Mouse (Mus musculus) testis, adult 2 months (tissue): ENCODE data around the gene Ctns. TPM values are rescaled to one million over a fixed set of nuclear protein-coding genes. Genes with fewer than 3 reads are reported as not detected.

Experiments used
- H3K27ac ChIP-seq: fragments of 200-500 bp; 2 replicates; pipeline ENCODE4 v1.5.1; 2012; ENCODE audit warnings: low read depth, low read length; ENCODE audit not compliant: control insufficient read depth, insufficient read depth
- H3K27me3 ChIP-seq: fragments of 200-500 bp; 2 replicates; pipeline ENCODE4 v1.6.1; 2012; ENCODE audit warnings: mild to moderate bottlenecking, low read length, moderate library complexity; ENCODE audit not compliant: control insufficient read depth, insufficient read depth
- H3K36me3 ChIP-seq: fragments of 200-500 bp; 2 replicates; pipeline ENCODE4 v1.6.1; 2012; ENCODE audit warnings: mild to moderate bottlenecking, low read length; ENCODE audit not compliant: control insufficient read depth, insufficient read depth
- H3K4me1 ChIP-seq: fragments of 200-500 bp; 2 replicates; pipeline ENCODE4 v1.6.1; 2012; ENCODE audit warnings: low read length; ENCODE audit not compliant: control insufficient read depth, insufficient read depth
- H3K4me3 ChIP-seq: fragments of 200-500 bp; 2 replicates; pipeline ENCODE4 v1.5.1; 2012; ENCODE audit warnings: low read depth, mild to moderate bottlenecking, low read length, moderate library complexity, mixed read lengths; ENCODE audit not compliant: control insufficient read depth
- CTCF ChIP-seq: fragments of 200-500 bp; IDR thresholded peaks from 2 replicates; pipeline ENCODE4 v1.5.1; 2012; ENCODE audit warnings: low read depth, mild to moderate bottlenecking, inconsistent platforms, low read length, moderate library complexity; ENCODE audit not compliant: control insufficient read depth, insufficient read depth, insufficient replicate concordance
- POLR2A ChIP-seq: fragments of 200-500 bp; IDR thresholded peaks from 2 replicates; pipeline ENCODE4 v1.6.1; 2012; ENCODE audit warnings: low read depth, mild to moderate bottlenecking, inconsistent platforms, low read length, moderate library complexity; ENCODE audit not compliant: control insufficient read depth
- polyA plus RNA-seq: library from polyadenylated mRNA; depleted of rRNA; stranded (reverse); fragments of >200 nt; gene quantifications from 2 replicates; pipeline ENCODE4 v1.2.3, GENCODE M21; 2012

The Ctns gene
- polyA plus RNA-seq, 1 experiment, result 17.8 TPM

DNA sequence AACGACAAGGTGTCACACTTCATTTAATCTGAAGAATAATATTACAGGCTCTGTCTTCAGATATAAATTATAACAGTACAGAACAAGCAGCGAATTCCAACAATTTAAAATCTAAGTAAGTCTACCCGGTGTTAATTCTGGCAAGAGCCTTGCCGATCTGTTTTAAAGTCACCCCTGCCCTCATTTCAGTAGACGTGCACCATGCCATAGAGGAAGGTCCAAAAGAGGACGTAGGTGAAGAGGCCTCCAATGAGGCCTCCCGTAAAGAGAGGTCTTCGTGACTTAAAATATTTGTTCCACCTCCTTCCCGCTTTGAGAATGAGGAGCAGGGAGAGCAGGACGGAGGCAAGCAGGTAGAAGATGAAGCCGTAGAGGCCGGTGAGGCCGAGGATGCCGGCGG lies 22.7 kb downstream of the Ctns start:
- TF ChIP-seq POLR2A, result no peak
- no peak for TF ChIP-seq CTCF
- H3K36me3 ChIP-seq, result no peaks in the 10 kb centered on the region
- no peaks in the 10 kb centered on the region for H3K27me3 ChIP-seq
- peak overlapping the region; percentile 95 for H3K4me3 ChIP-seq
- H3K4me1 ChIP-seq, result peaks cover 6% of the 10 kb centered on the region
- no peak overlapping the region; the same call in 1 of the 2 replicates for H3K27ac ChIP-seq

DNA sequence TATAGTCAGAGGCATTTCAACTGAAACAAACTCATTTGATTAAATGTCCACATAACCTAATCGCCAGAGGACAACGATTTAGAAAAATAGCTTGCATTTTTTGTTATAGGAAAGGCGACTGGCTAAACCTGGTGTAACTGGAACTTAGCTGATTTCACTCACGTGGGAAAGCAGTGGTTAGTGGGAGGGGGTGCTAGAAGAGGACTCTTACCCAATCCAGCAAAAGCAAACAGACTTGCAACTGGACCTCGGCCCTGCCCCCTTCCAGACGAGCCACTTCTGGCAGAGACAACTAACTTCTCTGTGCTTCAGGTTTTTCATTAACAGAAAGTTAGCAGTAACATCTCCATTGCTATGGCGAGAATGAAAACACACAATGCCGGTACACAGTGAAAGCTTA lies 23.2 kb downstream of the Ctns start:
- no peak overlapping the region for H3K4me3 ChIP-seq
- TF ChIP-seq POLR2A (no peak), CTCF (no peak)
- H3K36me3 ChIP-seq, result no peaks in the 10 kb centered on the region
- H3K27me3 ChIP-seq, result no peaks in the 10 kb centered on the region
- no peak overlapping the region for H3K27ac ChIP-seq
- peaks cover 6% of the 10 kb centered on the region for H3K4me1 ChIP-seq

DNA sequence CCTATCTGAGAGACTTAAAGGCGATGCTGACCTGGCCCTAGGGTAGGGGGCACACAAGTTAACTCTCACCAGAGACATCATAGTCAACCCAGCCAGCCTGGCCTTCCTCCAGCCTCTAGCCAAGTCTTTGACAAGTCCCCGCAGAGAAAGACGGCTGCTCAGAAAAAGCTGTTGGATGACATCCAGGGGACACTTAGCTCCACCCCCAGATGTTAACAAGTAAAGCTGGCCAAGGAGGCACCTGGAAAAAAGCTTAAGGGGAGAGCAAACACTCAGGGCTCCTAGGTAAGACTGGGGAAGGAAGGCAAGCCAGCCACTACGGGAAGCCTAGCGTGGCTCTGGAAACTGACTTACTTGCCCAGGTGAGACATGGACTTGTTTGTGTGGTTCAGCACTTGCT lies 26.7 kb downstream of the Ctns start:
- no peak overlapping the region for H3K27ac ChIP-seq
- H3K36me3 ChIP-seq, result no peaks in the 10 kb centered on the region
- TF ChIP-seq CTCF (no peak), POLR2A (no peak)
- H3K4me1 ChIP-seq, result no peaks in the 10 kb centered on the region; the same call in 1 of the 2 replicates
- H3K27me3 ChIP-seq, result no peaks in the 10 kb centered on the region
- no peak overlapping the region for H3K4me3 ChIP-seq

DNA sequence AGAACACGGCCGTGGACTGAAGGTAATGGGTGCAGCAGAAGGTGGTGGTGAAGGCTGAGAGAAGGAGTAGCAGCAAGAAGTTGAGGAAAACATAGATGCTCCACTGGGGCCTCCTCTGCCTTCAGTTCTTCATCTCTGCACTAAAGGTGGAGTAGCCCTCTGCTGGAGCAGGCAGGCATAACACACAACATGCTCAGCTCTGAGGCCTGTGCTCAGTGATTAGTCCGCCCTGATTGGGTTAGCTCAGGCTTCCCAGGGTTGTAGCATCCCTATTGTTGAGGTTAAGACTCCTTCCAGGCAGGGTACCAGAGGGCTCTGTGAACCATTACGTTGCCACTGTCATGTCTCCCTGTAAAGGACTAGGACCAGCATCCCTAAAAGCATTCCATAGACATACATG lies 29.6 kb downstream of the Ctns start:
- Histone ChIP-seq H3K36me3 (no peaks in the 10 kb centered on the region), H3K4me1 (no peaks in the 10 kb centered on the region), H3K27me3 (no peaks in the 10 kb centered on the region), H3K27ac (no peak overlapping the region), H3K4me3 (no peak overlapping the region)
- TF ChIP-seq POLR2A (no peak), CTCF (peak; percentile 45; the same call in 1 of the 2 replicates)

DNA sequence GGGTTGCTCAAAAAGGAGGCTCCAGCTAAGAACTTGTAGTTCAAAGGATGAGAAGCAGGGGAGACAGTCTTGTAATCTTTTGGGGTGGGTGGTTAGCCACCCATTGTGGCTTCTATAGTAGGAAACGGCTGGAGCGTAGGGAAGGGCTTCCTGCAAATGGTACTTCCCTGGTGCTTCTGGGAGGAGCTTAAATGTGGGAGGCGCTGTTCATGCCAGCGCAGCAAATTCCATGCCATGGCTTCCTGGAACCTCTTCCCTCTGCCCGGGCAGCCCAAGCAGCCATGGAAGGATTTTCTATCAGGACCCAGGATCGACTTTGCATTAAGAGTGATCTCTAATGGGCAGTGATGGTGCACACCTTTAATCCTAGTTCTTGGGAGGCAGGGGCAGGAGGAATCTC lies 30.3 kb downstream of the Ctns start:
- Histone ChIP-seq H3K4me1 (no peaks in the 10 kb centered on the region), H3K4me3 (no peak overlapping the region), H3K27me3 (no peaks in the 10 kb centered on the region), H3K27ac (no peak overlapping the region), H3K36me3 (no peaks in the 10 kb centered on the region)
- no peak for TF ChIP-seq POLR2A
- TF ChIP-seq CTCF, result no peak

DNA sequence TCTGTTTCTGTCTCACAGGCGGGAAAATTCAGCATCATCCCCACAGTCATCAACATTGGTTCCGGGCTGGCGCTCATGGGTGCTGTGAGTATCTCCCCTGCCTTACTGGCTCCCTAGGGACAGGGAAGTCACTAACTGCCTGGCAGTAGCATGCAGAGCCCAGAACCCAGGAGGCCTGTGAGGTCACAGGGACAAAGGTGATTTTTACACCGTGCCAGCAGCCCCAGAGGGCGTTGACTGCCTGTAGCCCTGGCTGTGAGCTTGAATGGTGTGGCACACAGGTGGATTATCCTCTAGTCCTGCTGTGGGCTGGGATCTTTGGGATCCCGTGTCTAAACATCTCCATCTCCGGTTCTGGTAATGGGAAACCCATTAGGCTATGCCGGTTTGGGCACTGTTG lies 30.8 kb downstream of the Ctns start:
- no peak for TF ChIP-seq CTCF
- no peak for TF ChIP-seq POLR2A
- Histone ChIP-seq H3K4me3 (no peak overlapping the region), H3K36me3 (no peaks in the 10 kb centered on the region), H3K27ac (no peak overlapping the region), H3K4me1 (no peaks in the 10 kb centered on the region), H3K27me3 (no peaks in the 10 kb centered on the region)

DNA sequence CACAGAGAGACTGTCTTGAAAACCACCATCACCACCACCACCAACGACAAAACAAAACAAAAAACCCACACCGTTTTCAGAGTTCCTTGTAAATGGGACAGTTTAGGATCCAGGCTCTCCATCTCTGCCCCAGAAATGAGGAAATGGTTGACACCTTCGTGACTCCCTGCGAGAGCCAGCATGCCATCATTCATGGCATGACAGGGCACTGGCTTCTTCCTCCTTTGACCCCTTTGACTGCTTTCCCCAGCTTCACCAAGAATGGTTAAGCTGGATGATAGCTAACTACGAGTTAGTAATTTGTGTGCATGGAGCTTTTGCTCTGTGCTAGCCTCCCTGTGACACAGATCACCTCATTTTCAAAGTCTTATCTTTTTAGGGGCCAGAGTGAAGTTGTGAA lies 36.6 kb downstream of the Ctns start:
- H3K27ac ChIP-seq, result no peak overlapping the region
- H3K4me1 ChIP-seq, result peaks cover 9% of the 10 kb centered on the region
- no peaks in the 10 kb centered on the region for H3K27me3 ChIP-seq
- H3K4me3 ChIP-seq, result no peak overlapping the region
- no peaks in the 10 kb centered on the region for H3K36me3 ChIP-seq
- TF ChIP-seq POLR2A (no peak), CTCF (no peak)

DNA sequence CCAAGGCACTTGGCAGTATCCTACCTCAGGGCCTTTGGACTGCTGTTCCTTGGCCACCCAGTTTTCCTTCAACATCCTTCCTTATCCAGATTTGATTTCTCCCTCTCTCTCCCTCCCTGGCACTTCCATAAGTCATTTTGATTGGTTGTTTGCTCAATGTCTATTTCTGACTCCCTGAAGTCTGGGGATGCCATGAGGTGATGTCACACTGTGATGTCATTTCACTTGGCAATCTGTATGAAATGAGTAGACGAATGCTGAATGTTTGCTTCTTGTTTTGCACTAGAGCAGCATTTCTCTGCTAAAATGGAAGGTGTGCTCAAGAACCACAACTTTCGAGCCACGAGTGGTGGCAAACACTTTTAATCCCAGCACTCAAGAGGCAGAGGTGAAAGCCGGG lies 37.2 kb downstream of the Ctns start:
- H3K27ac ChIP-seq, result no peak overlapping the region
- H3K4me1 ChIP-seq, result peaks cover 9% of the 10 kb centered on the region
- TF ChIP-seq CTCF, result no peak
- no peak for TF ChIP-seq POLR2A
- H3K27me3 ChIP-seq, result no peaks in the 10 kb centered on the region
- no peaks in the 10 kb centered on the region for H3K36me3 ChIP-seq
- H3K4me3 ChIP-seq, result no peak overlapping the region
